Mouse (Mus musculus) lung, embryonic 16.5 days (tissue): Measurements from ENCODE around the gene Ms4a2. TPM values are rescaled to one million over a fixed set of nuclear protein-coding genes. Genes with fewer than 3 reads are reported as not detected.

Experiments
- ATAC-seq: fragments of 200-750 bp; cut with Nextera tagmentation; 2 replicates; pipeline ENCODE4 v1.8.0; 2017; ENCODE audit warnings: low read depth, mild to moderate bottlenecking, moderate library complexity
- H3K27ac ChIP-seq: fragments of 300-500 bp; sonication (generic); 2 replicates; pipeline ENCODE4 v1.5.1; 2014; ENCODE audit warnings: mild to moderate bottlenecking, control low read depth, low read length
- H3K27me3 ChIP-seq: fragments of 300-500 bp; sonication (generic); 2 replicates; pipeline ENCODE4 v1.6.1; 2014; ENCODE audit warnings: low read depth, low read length, mixed read lengths; ENCODE audit not compliant: control insufficient read depth, insufficient read depth
- H3K36me3 ChIP-seq: fragments of 300-500 bp; sonication (generic); 2 replicates; pipeline ENCODE4 v1.6.1; 2014; ENCODE audit warnings: low read length; ENCODE audit not compliant: control insufficient read depth, insufficient read depth
- H3K4me1 ChIP-seq: fragments of 300-500 bp; sonication (generic); replicated peaks from 2 replicates; pipeline ENCODE4 v1.6.1; 2014; ENCODE audit warnings: low read length, mixed read lengths; ENCODE audit not compliant: control insufficient read depth, insufficient read depth
- H3K4me2 ChIP-seq: fragments of 300-500 bp; sonication (generic); 2 replicates; pipeline ENCODE4 v1.6.1; 2014; ENCODE audit warnings: low read depth, low read length, control low read depth
- H3K4me3 ChIP-seq: fragments of 300-500 bp; sonication (generic); 2 replicates; pipeline ENCODE4 v1.5.1; 2014; ENCODE audit warnings: mild to moderate bottlenecking, low read length, control low read depth
- H3K9ac ChIP-seq: fragments of 300-500 bp; sonication (generic); 2 replicates; pipeline ENCODE4 v1.6.1; 2014; ENCODE audit warnings: low read length, control low read depth
- H3K9me3 ChIP-seq: fragments of 300-500 bp; sonication (generic); 2 replicates; pipeline ENCODE4 v1.6.1; 2016; ENCODE audit warnings: low read length; ENCODE audit not compliant: control insufficient read depth
- WGBS: fragments of 180-500 bp; shearing (Covaris S2); extraction: QIAGEN DNeasy Blood & Tissue Kit; methylation state at CpG from one replicate; pipeline ENCODE4 v1.1.7; 2014; 5-methylcytosine and 5-hydroxymethylcytosine counted together
- polyA plus RNA-seq: library from polyadenylated mRNA; unstranded; fragments of >200 nt; fragmentation: Nextera tagmentation; extraction: Ambion mirVana; gene quantifications from 2 replicates; pipeline ENCODE4 v1.2.1, GENCODE M21; 2015

The Ms4a2 gene
- polyA plus RNA-seq, 1 experiment from 2014 or later: 0.35 TPM

GRCm38 (mm10) chr19:11604603-11605002 lies 18.9 kb downstream of the Ms4a2 start, which contains the start of gene Ms4a6d:
Gene Ms4a6d, minus strand, starts transcription at chr19:11604849.
- H3K4me2 ChIP-seq: no peak within 1 kb of the TSS
- H3K4me1 ChIP-seq: no peaks in the 10 kb centered on the region
- H3K27ac ChIP-seq: no peak within 1 kb of the TSS
- no peaks in the 10 kb centered on the region for H3K36me3 ChIP-seq
- H3K27me3 ChIP-seq: no peaks in the 10 kb centered on the region
- H3K4me3 ChIP-seq: no peak within 1 kb of the TSS
- WGBS: 82% methylated on average over 2 of the region's 2 CpGs
- H3K9me3 ChIP-seq: no peaks in the 10 kb centered on the region
- ATAC-seq: no peak
- H3K9ac ChIP-seq: no peak within 1 kb of the TSS

DNA sequence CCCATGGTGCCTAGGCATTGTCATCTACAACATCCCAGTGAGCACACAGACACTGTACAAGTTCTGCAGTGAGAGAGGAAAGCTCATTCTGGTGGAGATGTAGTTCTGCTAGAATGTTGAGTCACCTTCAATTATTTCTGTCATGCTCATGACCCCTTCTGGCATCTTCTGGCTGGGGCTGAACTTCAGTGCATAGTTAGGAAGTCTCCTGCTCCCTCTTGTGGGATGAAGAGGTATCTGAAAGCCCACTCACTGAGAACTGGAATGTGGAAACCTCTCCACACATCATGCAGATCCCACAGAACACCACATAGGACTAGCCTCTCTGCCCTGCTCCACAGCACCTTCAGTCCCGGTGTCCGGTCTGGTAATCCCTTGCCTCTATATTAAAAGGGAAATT lies 21.5 kb downstream of the Ms4a2 start:
- Histone ChIP-seq H3K27ac (no peak overlapping the region), H3K4me2 (no peak overlapping the region), H3K36me3 (no peaks in the 10 kb centered on the region), H3K9me3 (no peaks in the 10 kb centered on the region), H3K4me3 (no peak overlapping the region), H3K9ac (no peak overlapping the region), H3K4me1 (no peaks in the 10 kb centered on the region), H3K27me3 (no peaks in the 10 kb centered on the region)
- 92% methylated on average over 2 of the region's 2 CpGs for WGBS
- ATAC-seq: no peak

GRCm38 (mm10) chr19:11601349-11601748 lies 22.2 kb downstream of the Ms4a2 start:
- WGBS: 81% methylated on average over 3 of the region's 3 CpGs
- Histone ChIP-seq H3K9ac (no peak overlapping the region), H3K36me3 (no peaks in the 10 kb centered on the region), H3K27ac (no peak overlapping the region), H3K27me3 (no peaks in the 10 kb centered on the region), H3K4me1 (no peaks in the 10 kb centered on the region), H3K4me2 (no peak overlapping the region), H3K4me3 (no peak overlapping the region), H3K9me3 (no peaks in the 10 kb centered on the region)
- ATAC-seq: no peak

GRCm38 (mm10) chr19:11589891-11590449 lies 33.5 kb downstream of the Ms4a2 start:
- H3K36me3 ChIP-seq: no peaks in the 10 kb centered on the region
- H3K4me3 ChIP-seq: no peak overlapping the region
- no peak overlapping the region for H3K9ac ChIP-seq
- H3K27me3 ChIP-seq: no peaks in the 10 kb centered on the region
- H3K9me3 ChIP-seq: no peaks in the 10 kb centered on the region
- no peaks in the 10 kb centered on the region for H3K4me1 ChIP-seq
- no peak overlapping the region for H3K27ac ChIP-seq
- 58% methylated on average over 2 of the region's 2 CpGs for WGBS
- H3K4me2 ChIP-seq: no peak overlapping the region
- no peak for ATAC-seq

- H3K4me3 ChIP-seq: no peak overlapping the region
- H3K9ac ChIP-seq: no peak overlapping the region
- no peaks in the 10 kb centered on the region for H3K27me3 ChIP-seq
- 62% methylated on average over 4 of the region's 4 CpGs for WGBS
- no peak overlapping the region for H3K27ac ChIP-seq
- no peaks in the 10 kb centered on the region for H3K9me3 ChIP-seq
- ATAC-seq: no peak
- no peak overlapping the region for H3K4me2 ChIP-seq
- no peaks in the 10 kb centered on the region for H3K36me3 ChIP-seq
- H3K4me1 ChIP-seq: no peaks in the 10 kb centered on the region
Measured at GRCm38 (mm10) chr19:11589205-11589604, 34.3 kb downstream of the Ms4a2 start.

DNA sequence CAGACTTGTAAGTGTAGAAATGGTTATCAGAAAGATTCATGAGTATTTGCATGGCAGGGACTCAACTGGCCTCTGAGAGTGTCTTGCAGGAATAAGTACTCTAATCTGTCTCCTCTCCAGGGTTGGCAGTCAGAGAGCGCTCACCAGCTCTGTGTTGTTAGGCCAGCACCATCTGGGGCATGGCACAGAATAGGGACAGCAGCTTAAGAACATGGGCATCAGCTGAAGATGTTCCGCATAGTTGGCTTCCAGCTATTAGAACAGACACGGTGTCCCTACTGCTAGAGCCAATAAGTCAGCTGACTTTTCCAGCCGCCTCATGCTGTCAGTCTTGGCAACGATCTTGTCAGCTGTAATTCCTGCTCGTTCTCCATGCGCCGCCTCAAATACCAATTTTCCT lies 48.6 kb downstream of the Ms4a2 start:
- no peak for ATAC-seq
- H3K4me2 ChIP-seq: no peak overlapping the region
- no peak overlapping the region for H3K9ac ChIP-seq
- H3K4me3 ChIP-seq: no peak overlapping the region
- no peaks in the 10 kb centered on the region for H3K27me3 ChIP-seq
- H3K27ac ChIP-seq: no peak overlapping the region
- H3K4me1 ChIP-seq: no peaks in the 10 kb centered on the region
- H3K9me3 ChIP-seq: no peaks in the 10 kb centered on the region
- WGBS: 85% methylated on average over 8 of the region's 8 CpGs
- no peaks in the 10 kb centered on the region for H3K36me3 ChIP-seq

Other genes with a start within 250 kb of the Ms4a2 start
- gene Ms4a4a, start 248.2 kb downstream of the Ms4a2 start, polyA plus RNA-seq: 6.1 and 6.7 TPM in 2 replicates
- gene Ms4a4c, start 218.9 kb downstream of the Ms4a2 start, polyA plus RNA-seq: 0.62 and 0.78 TPM in 2 replicates
- 0.30 and 0.38 TPM in 2 replicates for gene Ms4a4b, start 180.2 kb downstream of the Ms4a2 start, polyA plus RNA-seq
- gene Ms4a6c, start 154.4 kb downstream of the Ms4a2 start, polyA plus RNA-seq: 7.4 and 8.3 TPM in 2 replicates
- not detected in 2 replicates for gene Gm8369, start 137.8 kb downstream of the Ms4a2 start, polyA plus RNA-seq
- 5.5 and 5.6 TPM in 2 replicates for gene Ms4a6b, start 107.2 kb downstream of the Ms4a2 start, polyA plus RNA-seq
- gene Ms4a4d, start 86.9 kb downstream of the Ms4a2 start, polyA plus RNA-seq: 2.1 and 2.7 TPM in 2 replicates
- 5.7 and 6.8 TPM in 2 replicates for gene Ms4a6d, start 18.9 kb downstream of the Ms4a2 start, polyA plus RNA-seq
- 0.23 TPM in 1 of 2 replicates, not detected in the other for gene Ms4a3, start 17.1 kb upstream of the Ms4a2 start, polyA plus RNA-seq
- not detected in 2 replicates for gene Oosp2, start 36.8 kb upstream of the Ms4a2 start, polyA plus RNA-seq
- gene Oosp1, start 67.4 kb upstream of the Ms4a2 start, polyA plus RNA-seq: not detected in 2 replicates
- not detected in 2 replicates for gene Oosp3, start 73.3 kb upstream of the Ms4a2 start, polyA plus RNA-seq
- gene Gif, start 123.8 kb upstream of the Ms4a2 start, polyA plus RNA-seq: 0.70 and 1.3 TPM in 2 replicates
- 36.2 and 40.4 TPM in 2 replicates for gene Mrpl16, start 146.7 kb upstream of the Ms4a2 start, polyA plus RNA-seq
- 17.6 and 19.3 TPM in 2 replicates for gene Stx3, start 195.7 kb upstream of the Ms4a2 start, polyA plus RNA-seq
- gene Olfr1417, start 215.5 kb upstream of the Ms4a2 start, polyA plus RNA-seq: not detected in 2 replicates
- gene Olfr1418, start 237.3 kb upstream of the Ms4a2 start, polyA plus RNA-seq: not detected in 2 replicates